Comparison of ENCODE assay signal across 22 mouse cellular contexts in the genomic region with DNA sequence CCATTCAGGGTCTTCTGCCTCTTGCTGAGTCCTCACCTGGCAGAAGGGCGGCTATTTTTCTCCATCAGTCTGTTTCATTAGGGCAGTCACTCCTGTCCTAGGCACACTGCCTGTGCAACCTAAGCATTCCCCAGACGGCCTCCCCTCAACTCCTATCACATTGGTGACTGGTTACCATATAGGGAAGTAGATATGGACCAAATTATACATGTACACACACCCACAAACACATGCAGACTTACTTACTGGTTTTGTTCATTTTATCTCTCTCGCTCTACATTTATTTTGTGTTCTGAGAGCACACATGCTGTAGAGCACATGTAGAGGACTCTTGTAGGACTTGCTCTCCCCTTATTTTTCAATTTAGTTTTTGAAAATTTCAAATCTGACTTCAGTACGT. TPM values are rescaled to one million over a fixed set of nuclear protein-coding genes. Genes with fewer than 3 reads are reported as not detected.
DNase-seq lines count a peak whose midpoint lies in the region; ATAC-seq and TF ChIP-seq lines count a peak whose summit lies in the region.
"Had no signal": no experiment of that assay in that cellular context is flagged by ENCODE, and none has a peak within 500 bp of the region (broad histone marks: within the 10 kb centered on the region; RNA-seq: fewer than 3 reads in every experiment).

No protein-coding gene starts in this region.

- no peak for TF ChIP-seq RAD21 in MEL (IDR thresholded peaks at IDR 0.05; ENCODE audit: low read depth, low read length)

- H3K27ac ChIP-seq in gastrocnemius, adult 2 months: peak overlapping the region; percentile 83
- no peak overlapping the region for H3K27ac ChIP-seq in limb, embryonic 11.5 days (replicated peaks; ENCODE audit: low read depth, low read length)
- no peak overlapping the region for H3K27ac ChIP-seq in limb, embryonic 10.5 days
- H3K27ac ChIP-seq in MEL (ENCODE audit: control insufficient read depth, low read depth, low read length): peak overlapping the region; percentile 79; the same call in 1 of the 2 replicates

- H3K4me1 ChIP-seq in limb, embryonic 11.5 days (ENCODE audit: control insufficient read depth, insufficient read depth, low read length): peaks cover 6% of the 10 kb centered on the region; the same call in 1 of the 2 replicates
- H3K4me1 ChIP-seq in limb, embryonic 10.5 days: peaks cover 10% of the 10 kb centered on the region
- H3K4me1 ChIP-seq in MEL (ENCODE audit: control insufficient read depth in 1 of 2, insufficient read depth in 2 of 2, low read length in 2 of 2): peaks cover 32 to 35% of the 10 kb centered on the region in 2 experiments

- WGBS in limb, embryonic 11.5 days: 91% methylated on average over 4 of the region's 4 CpGs
- whole genome bisulfite sequencing in limb, embryonic 10.5 days: 94% methylated on average over 4 of the region's 4 CpGs

- no peak overlapping the region for H3K4me2 ChIP-seq in limb, embryonic 11.5 days (ENCODE audit: low read depth, severe bottlenecking)

- TF ChIP-seq CTCF in gastrocnemius, adult 2 months (IDR thresholded peaks at IDR 0.05): no peak
- TF ChIP-seq CTCF in MEL (IDR thresholded peaks at IDR 0.05 in 2 of 3, conservative IDR thresholded peaks at IDR 0.05 in 1 of 3; ENCODE audit: control insufficient read depth in 1 of 3, insufficient read depth in 1 of 3, low read depth in 2 of 3, low read length in 3 of 3, poor library complexity in 1 of 3, severe bottlenecking in 1 of 3): no peak

- 0 out of 2 replicates have a peak, but pooled peaks cover 2% of the 10 kb centered on the region for H3K36me3 ChIP-seq in limb, embryonic 11.5 days (ENCODE audit: control insufficient read depth, insufficient read depth, low read length)
- peaks cover 64% of the 10 kb centered on the region for H3K36me3 ChIP-seq in limb, embryonic 10.5 days
- peaks cover 9 to 56% of the 10 kb centered on the region in 2 experiments; a peak in 3 of 4 replicates for H3K36me3 ChIP-seq in MEL (ENCODE audit: control insufficient read depth in 1 of 2, insufficient read depth in 2 of 2, low read length in 2 of 2)

- no peak overlapping the region for H3K9ac ChIP-seq in limb, embryonic 11.5 days (ENCODE audit: low read length)
- H3K9ac ChIP-seq in MEL (ENCODE audit: control insufficient read depth, low read depth, low read length, poor library complexity, severe bottlenecking): no peak overlapping the region; the same call in 1 of the 2 replicates

- no peaks in the 10 kb centered on the region for H3K27me3 ChIP-seq in limb, embryonic 11.5 days (ENCODE audit: control insufficient read depth, insufficient read depth, low read length)
- H3K27me3 ChIP-seq in limb, embryonic 10.5 days (ENCODE audit: low read depth, poor library complexity, severe bottlenecking): no peaks in the 10 kb centered on the region
- H3K27me3 ChIP-seq in MEL (ENCODE audit: control insufficient read depth in 1 of 2, insufficient read depth in 2 of 2, low read length in 2 of 2): no peaks in the 10 kb centered on the region
- H3K27me3 ChIP-seq: CH12.LX, Patski had no signal

- no peak for ATAC-seq in limb, embryonic 11.5 days (ENCODE audit: insufficient number of reproducible peaks, low FRiP score, low TSS enrichment, low read depth)
- ATAC-seq: activated CD4-positive, CD25-positive, alpha-beta regulatory T cell, adult 4 months; CD4-positive, CD25-positive, alpha-beta regulatory T cell, adult 4 months; Patski had no signal

- no peak overlapping the region for H3K4me3 ChIP-seq in gastrocnemius, adult 2 months
- H3K4me3 ChIP-seq in limb, embryonic 11.5 days (ENCODE audit: low read depth, low read length): no peak overlapping the region
- no peak overlapping the region for H3K4me3 ChIP-seq in limb, embryonic 10.5 days
- H3K4me3 ChIP-seq in MEL (ENCODE audit: control insufficient read depth in 1 of 2, insufficient read depth in 1 of 2, low read depth in 2 of 2, low read length in 2 of 2): no peak overlapping the region

- H3K9me3 ChIP-seq in limb, embryonic 11.5 days (ENCODE audit: control insufficient read depth, low read length): no peaks in the 10 kb centered on the region
- H3K9me3 ChIP-seq in limb, embryonic 10.5 days (replicated peaks): no peaks in the 10 kb centered on the region
- no peaks in the 10 kb centered on the region for H3K9me3 ChIP-seq in MEL (replicated peaks; ENCODE audit: insufficient read depth, low read length)
- H3K9me3 ChIP-seq: G1E had no signal

- TF ChIP-seq EP300 in MEL (IDR thresholded peaks at IDR 0.05; ENCODE audit: low read depth in 1 of 2, low read length in 2 of 2): peak in 1 of 2 experiments; percentile 38; a peak in 3 of 4 replicates

- DNase-seq in gastrocnemius, adult 2 months: no peak
- no peak for DNase-seq in gastrocnemius, postnatal 14 days
- DNase-seq in limb, embryonic 11.5 days (ENCODE audit: low spot score): peak; percentile 7
- no peak for DNase-seq in limb, embryonic 10.5 days (ENCODE audit: low spot score)
- peak; percentile 59 for DNase-seq in MEL (ENCODE audit: low read depth, low spot score)
- no peak for DNase-seq in left cerebral cortex, postnatal 14 days (ENCODE audit: low spot score in 2 of 2)
- DNase-seq: adrenal gland, adult 2 months; adrenal gland, adult 8-10 months; adrenal gland, postnatal 10 days; adrenal gland, postnatal 14 days; adrenal gland, postnatal 25 days; adrenal gland, postnatal 36 days; B cell, adult 2 months; cerebellum, adult 11 months; cerebellum, adult 11-12 months; cerebellum, adult 18-20 months; cerebellum, adult 2 months had no signal

- H3K79me2 ChIP-seq in MEL (ENCODE audit: control insufficient read depth, insufficient read depth, low read length, poor library complexity): peaks cover 15% of the 10 kb centered on the region

- intact Hi-C loops in gastrocnemius, adult 2 months (cut with DNase I): no loop called here
- intact Hi-C loops in gastrocnemius, postnatal 14 days (cut with DNase I; ENCODE audit: low total_unique reads): no loop called here
- intact Hi-C loops in left cerebral cortex, postnatal 14 days (cut with DNase I): no loop called here

- no peak for TF ChIP-seq POLR2A in MEL (IDR thresholded peaks at IDR 0.05; ENCODE audit: control insufficient read depth in 1 of 2, insufficient read depth in 1 of 2, low read depth in 1 of 2, low read length in 2 of 2, poor library complexity in 1 of 2)

TF ChIP-seq in MEL, 35 proteins besides CTCF, POLR2A, EP300 and RAD21 (continues in another document):
- TF ChIP-seq SMC3 (IDR thresholded peaks at IDR 0.05; ENCODE audit: low read depth, low read length) (no peak), MXI1 (IDR thresholded peaks at IDR 0.05; ENCODE audit: low read depth, low read length) (peak; percentile 52; the same call in 1 of the 2 replicates), MAX (IDR thresholded peaks at IDR 0.05; ENCODE audit: low read length) (peak; percentile 58; the same call in 1 of the 2 replicates), NRF1 (IDR thresholded peaks at IDR 0.05; ENCODE audit: insufficient read depth, low read depth, low read length, poor library complexity, severe bottlenecking) (no peak), TCF12 (IDR thresholded peaks at IDR 0.05; ENCODE audit: low read depth, low read length) (0 out of 2 replicates have a peak, but pooled peaks have one; percentile 23), ZC3H11A (IDR thresholded peaks at IDR 0.05; ENCODE audit: low read depth, low read length) (no peak), MYC (IDR thresholded peaks at IDR 0.05; ENCODE audit: low read depth, low read length) (peak; percentile 63; the same call in 1 of the 2 replicates), MYB (IDR thresholded peaks at IDR 0.05; ENCODE audit: low read depth, low read length) (no peak), ZKSCAN1 (IDR thresholded peaks at IDR 0.05; ENCODE audit: low read depth, low read length) (no peak), GABPA (IDR thresholded peaks at IDR 0.05; ENCODE audit: low read depth, low read length) (no peak)

RNA-seq across cellular contexts. Expression of a gene that starts 3.5 kb away (rescaled TPM):
- 10 to 100 TPM; 12.2 to 13.0 TPM for total RNA-seq in gastrocnemius, adult 2 months (2021)
- total RNA-seq in gastrocnemius, postnatal 14 days (2021): 10 to 100 TPM; 11.2 to 13.7 TPM
- polyA plus RNA-seq in limb, embryonic 11.5 days (2014; fragmentation: Nextera tagmentation; extraction: Ambion mirVana): 50.4 and 56.5 TPM in 2 replicates
- polyA plus RNA-seq in limb, embryonic 10.5 days (2016; fragmentation: Nextera tagmentation; extraction: Ambion mirVana): 46.5 and 47.4 TPM in 2 replicates
- 42.2 and 43.5 TPM in 2 replicates for total RNA-seq in MEL (2012; rRNA removed)
- polyA plus RNA-seq in MEL (2012; ENCODE audit: insufficient read depth in 1 of 2, insufficient read length in 2 of 2, low read depth in 1 of 2, low replicate concordance in 2 of 2, missing spikeins in 1 of 2): 100 to 1,000 TPM in 1 of 2 experiments, 10 to 100 TPM in 1; 79.6 to 159 TPM
- 10 to 100 TPM; 13.4 to 17.9 TPM for total RNA-seq in left cerebral cortex, postnatal 14 days (2021)

RNA-seq across cellular contexts. Expression of a gene that starts 3.8 kb away (rescaled TPM):
- 10 to 100 TPM in 1 of 2 experiments, 1 to 10 TPM in 1; 5.8 to 11.0 TPM for total RNA-seq in gastrocnemius, adult 2 months (2021)
- 1 to 10 TPM; 7.8 to 8.4 TPM for total RNA-seq in gastrocnemius, postnatal 14 days (2021)
- polyA plus RNA-seq in limb, embryonic 11.5 days (2014; fragmentation: Nextera tagmentation; extraction: Ambion mirVana): 24.8 and 29.9 TPM in 2 replicates
- polyA plus RNA-seq in limb, embryonic 10.5 days (2016; fragmentation: Nextera tagmentation; extraction: Ambion mirVana): 20.1 and 21.7 TPM in 2 replicates
- 11.0 and 11.3 TPM in 2 replicates for total RNA-seq in MEL (2012; rRNA removed)
- 1 to 10 TPM in 1 of 2 experiments, not detected in 1; 8.4 TPM for polyA plus RNA-seq in MEL (2012; ENCODE audit: insufficient read depth in 1 of 2, insufficient read length in 2 of 2, low read depth in 1 of 2, low replicate concordance in 2 of 2, missing spikeins in 1 of 2)
- 10 to 100 TPM; 13.0 to 13.9 TPM for total RNA-seq in left cerebral cortex, postnatal 14 days (2021)

RNA-seq across cellular contexts. Expression of a gene that starts 57.0 kb away (rescaled TPM):
- total RNA-seq in gastrocnemius, adult 2 months (2021): under 1 TPM; 0.59 to 0.84 TPM
- 1 to 10 TPM; 1.3 to 2.0 TPM for total RNA-seq in gastrocnemius, postnatal 14 days (2021)
- polyA plus RNA-seq in limb, embryonic 11.5 days (2014; fragmentation: Nextera tagmentation; extraction: Ambion mirVana): 94.8 and 103 TPM in 2 replicates
- polyA plus RNA-seq in limb, embryonic 10.5 days (2016; fragmentation: Nextera tagmentation; extraction: Ambion mirVana): 85.2 and 99.4 TPM in 2 replicates
- total RNA-seq in MEL (2012; rRNA removed): 32.6 and 35.8 TPM in 2 replicates
- polyA plus RNA-seq in MEL (2012; ENCODE audit: insufficient read depth in 1 of 2, insufficient read length in 2 of 2, low read depth in 1 of 2, low replicate concordance in 2 of 2, missing spikeins in 1 of 2): 10 to 100 TPM; 44.9 to 71.2 TPM
- total RNA-seq in left cerebral cortex, postnatal 14 days (2021): 1 to 10 TPM; 2.1 to 2.7 TPM

RNA-seq across cellular contexts. Expression of a gene that starts 57.1 kb away (rescaled TPM):
- 10 to 100 TPM; 30.8 to 35.6 TPM for total RNA-seq in gastrocnemius, adult 2 months (2021)
- total RNA-seq in gastrocnemius, postnatal 14 days (2021): 10 to 100 TPM; 20.6 to 21.2 TPM
- polyA plus RNA-seq in limb, embryonic 11.5 days (2014; fragmentation: Nextera tagmentation; extraction: Ambion mirVana): 104 and 109 TPM in 2 replicates
- polyA plus RNA-seq in limb, embryonic 10.5 days (2016; fragmentation: Nextera tagmentation; extraction: Ambion mirVana): 89.5 and 104 TPM in 2 replicates
- 16.4 and 17.5 TPM in 2 replicates for total RNA-seq in MEL (2012; rRNA removed)
- 10 to 100 TPM in 1 of 2 experiments, not detected in 1; 42.3 TPM for polyA plus RNA-seq in MEL (2012; ENCODE audit: insufficient read depth in 1 of 2, insufficient read length in 2 of 2, low read depth in 1 of 2, low replicate concordance in 2 of 2, missing spikeins in 1 of 2)
- total RNA-seq in left cerebral cortex, postnatal 14 days (2021): 10 to 100 TPM; 46.3 to 48.3 TPM

Comparison
In these comparisons a context has a peak if more than half of its experiments do, and no peak if none do; other contexts are left out.
1. DNase-seq: peak in limb, embryonic 11.5 days (single experiment) and MEL (single experiment); none in gastrocnemius, adult 2 months (single experiment), gastrocnemius, postnatal 14 days (single experiment), limb, embryonic 10.5 days (single experiment) and left cerebral cortex, postnatal 14 days (0 of 2).
2. H3K27ac ChIP-seq: peak in gastrocnemius, adult 2 months (single experiment) and MEL (single experiment); none in limb, embryonic 11.5 days (single experiment) and limb, embryonic 10.5 days (single experiment).